Mouse (Mus musculus) myocyte (in vitro differentiated cells): Measurements from ENCODE around the gene Cetn4. TPM values are rescaled to one million over a fixed set of nuclear protein-coding genes. Genes with fewer than 3 reads are reported as not detected.

ENCODE experiments used
- H3K27me3 ChIP-seq: one replicate; pipeline ENCODE4 v1.6.1; 2011; ENCODE audit not compliant: control insufficient read depth, insufficient read depth, insufficient read length
- H3K36me3 ChIP-seq: one replicate; pipeline ENCODE4 v1.6.1; 2011; ENCODE audit not compliant: control insufficient read depth, insufficient read depth
- H3K4me2 ChIP-seq: one replicate; pipeline ENCODE4 v1.6.1; 2011; ENCODE audit warnings: low read depth, control low read depth
- H3K4me3 ChIP-seq: one replicate; pipeline ENCODE4 v1.5.1; 2011; ENCODE audit warnings: mild to moderate bottlenecking, control low read depth, moderate library complexity
- H3K79me2 ChIP-seq: one replicate; pipeline ENCODE4 v1.6.1; 2011; ENCODE audit not compliant: control insufficient read depth, insufficient read depth
- H3ac ChIP-seq: one replicate; pipeline ENCODE4 v1.6.1; 2011; ENCODE audit not compliant: control insufficient read depth, insufficient read length
- CEBPB ChIP-seq: IDR thresholded peaks from 2 replicates; pipeline ENCODE4 v1.6.1; 2011; ENCODE audit warnings: mild to moderate bottlenecking, moderate library complexity; ENCODE audit not compliant: poor library complexity, insufficient read depth, severe bottlenecking
- E2F4 ChIP-seq: IDR thresholded peaks from one replicate; pipeline ENCODE4 v1.6.1; 2011; ENCODE audit warnings: mild to moderate bottlenecking, control low read depth, moderate library complexity; ENCODE audit not compliant: insufficient read depth
- MAX ChIP-seq: IDR thresholded peaks from one replicate; pipeline ENCODE4 v1.6.1; 2011; ENCODE audit warnings: low read depth, mild to moderate bottlenecking, control low read depth
- MYOD1 ChIP-seq, 3 experiments: IDR thresholded peaks; one replicate each; pipeline ENCODE4 v1.6.1; 2011; ENCODE audit warnings: control low read depth in 2 of 3, low read depth in 2 of 3, mild to moderate bottlenecking in 2 of 3, moderate library complexity in 1 of 3; ENCODE audit not compliant: insufficient read length in 2 of 3, control insufficient read depth in 1 of 3
- MYOG ChIP-seq, 3 experiments: IDR thresholded peaks; one replicate each; pipeline ENCODE4 v1.6.1; 2011; ENCODE audit warnings: control low read depth in 2 of 3, low read depth in 2 of 3, mild to moderate bottlenecking in 2 of 3; ENCODE audit not compliant: insufficient read length in 2 of 3, control insufficient read depth in 1 of 3, insufficient read depth in 1 of 3
- POLR2A ChIP-seq: IDR thresholded peaks from one replicate; pipeline ENCODE4 v1.6.1; 2011; ENCODE audit warnings: low read depth, mild to moderate bottlenecking, control low read depth, moderate library complexity; ENCODE audit not compliant: insufficient read length
- POLR2AphosphoS2 ChIP-seq: IDR thresholded peaks from one replicate; pipeline ENCODE4 v1.6.1; 2011; ENCODE audit warnings: low read depth, control low read depth; ENCODE audit not compliant: insufficient read length
- REST ChIP-seq: IDR thresholded peaks from one replicate; pipeline ENCODE4 v1.6.1; 2011; ENCODE audit warnings: mild to moderate bottlenecking, control low read depth, moderate library complexity; ENCODE audit not compliant: insufficient read depth, insufficient read length
- SRF ChIP-seq: IDR thresholded peaks from one replicate; pipeline ENCODE4 v1.6.1; 2011; ENCODE audit warnings: low read depth; ENCODE audit not compliant: control insufficient read depth, insufficient read length
- TCF12 ChIP-seq: IDR thresholded peaks from one replicate; pipeline ENCODE4 v1.6.1; 2011; ENCODE audit warnings: mild to moderate bottlenecking, control low read depth; ENCODE audit not compliant: poor library complexity, insufficient read depth, severe bottlenecking
- TCF3 ChIP-seq: IDR thresholded peaks from one replicate; pipeline ENCODE4 v1.6.1; 2011; ENCODE audit warnings: low read depth, control low read depth; ENCODE audit not compliant: insufficient read length
- USF1 ChIP-seq: IDR thresholded peaks from one replicate; pipeline ENCODE4 v1.6.1; 2011; ENCODE audit warnings: low read depth, mild to moderate bottlenecking, control low read depth, moderate library complexity
- polyA plus RNA-seq: library from polyadenylated mRNA; unstranded; fragments of >200 nt; fragmentation: generic; extraction: Trizol; gene quantifications from one replicate; pipeline ENCODE4 v1.2.1, GENCODE M21; 2012; ENCODE audit warnings: missing spikeins

Gene Cetn4
- polyA plus RNA-seq, 1 experiment: 2.0 TPM

DNA sequence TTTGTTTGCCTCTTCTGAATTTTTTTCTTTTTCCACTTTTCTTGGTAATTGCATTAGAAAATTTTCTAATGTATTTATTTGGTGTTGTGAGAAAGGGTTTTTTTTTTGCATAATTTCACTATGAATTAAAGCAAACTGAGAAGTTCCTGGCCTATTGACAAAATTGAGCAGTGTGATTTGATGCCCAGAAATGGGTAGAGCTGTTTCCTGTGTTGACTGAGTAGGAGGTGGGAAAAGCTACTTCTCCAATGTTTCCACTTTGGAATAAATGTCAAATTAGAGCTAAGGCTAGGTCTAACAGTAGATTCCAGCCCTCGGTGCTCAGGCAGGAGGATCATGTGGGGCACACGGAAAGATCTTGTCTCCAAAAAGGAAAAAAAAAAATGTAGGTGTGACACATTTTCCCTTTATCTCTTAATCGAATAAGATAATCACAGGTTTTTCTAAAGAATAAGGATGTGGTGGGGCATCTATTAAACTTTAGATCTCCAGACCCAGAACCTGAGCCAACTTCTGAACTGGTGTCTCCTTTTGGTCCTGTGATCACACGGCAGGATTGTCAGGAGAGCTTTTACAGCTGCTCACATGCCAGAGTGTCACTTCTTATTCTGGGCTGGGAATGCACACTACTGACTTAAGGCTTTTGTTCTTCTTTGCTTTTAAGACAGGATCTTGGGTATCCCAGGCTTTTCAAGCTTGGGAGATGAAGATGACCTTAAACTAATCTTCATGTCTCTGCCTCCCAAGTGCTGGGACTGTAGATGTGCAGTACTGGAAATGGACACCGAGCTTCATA, 13.0 kb upstream of the Cetn4 start:
- no peak overlapping the region for H3K4me2 ChIP-seq
- H3K4me3 ChIP-seq: no peak overlapping the region
- H3K27me3 ChIP-seq: no peaks in the 10 kb centered on the region
- no peak for TF ChIP-seq CEBPB
- no peak for TF ChIP-seq TCF3
- TF ChIP-seq POLR2AphosphoS2: no peak
- TF ChIP-seq MYOG (IDR thresholded peaks at IDR 0.05; ENCODE audit: control insufficient read depth in 1 of 3, insufficient read depth in 1 of 3, insufficient read length in 2 of 3, low read depth in 2 of 3): no peak
- no peak for TF ChIP-seq USF1
- no peak for TF ChIP-seq SRF
- TF ChIP-seq REST: no peak
- TF ChIP-seq POLR2A: no peak
- TF ChIP-seq MYOD1 (IDR thresholded peaks at IDR 0.05; ENCODE audit: control insufficient read depth in 1 of 3, insufficient read length in 2 of 3, low read depth in 2 of 3): no peak
- no peak for TF ChIP-seq E2F4
- no peak for TF ChIP-seq MAX
- TF ChIP-seq TCF12: no peak
- H3K36me3 ChIP-seq: peaks cover 9% of the 10 kb centered on the region
- no peak overlapping the region for H3ac ChIP-seq
- no peaks in the 10 kb centered on the region for H3K79me2 ChIP-seq

DNA sequence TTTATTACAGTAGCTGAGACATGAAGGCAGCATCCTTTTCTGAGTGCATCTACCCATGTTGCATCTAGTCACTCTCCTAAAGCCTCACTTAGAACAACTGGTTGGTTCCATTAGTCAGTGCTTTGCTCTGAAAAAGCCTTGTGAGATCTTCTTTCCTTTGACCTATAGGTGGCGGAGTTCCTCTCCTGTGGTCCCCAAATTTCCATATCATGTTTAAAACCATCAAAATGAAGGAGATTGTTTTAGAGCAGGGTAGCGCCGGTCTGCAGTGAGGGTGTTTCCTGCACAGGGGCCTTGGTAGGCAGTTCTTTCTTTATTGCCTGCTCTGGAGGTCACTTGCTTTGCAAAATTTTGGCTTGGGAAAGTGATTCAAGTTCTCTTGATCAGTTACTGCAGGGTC, 11.8 kb upstream of the Cetn4 start:
- Histone ChIP-seq H3K4me2 (no peak overlapping the region), H3K27me3 (no peaks in the 10 kb centered on the region), H3K36me3 (peaks cover 9% of the 10 kb centered on the region), H3ac (no peak overlapping the region), H3K79me2 (no peaks in the 10 kb centered on the region), H3K4me3 (no peak overlapping the region)
- TF ChIP-seq MYOD1 (IDR thresholded peaks at IDR 0.05; ENCODE audit: control insufficient read depth in 1 of 3, insufficient read length in 2 of 3, low read depth in 2 of 3) (no peak), CEBPB (no peak), TCF12 (no peak), POLR2AphosphoS2 (no peak), MYOG (IDR thresholded peaks at IDR 0.05; ENCODE audit: control insufficient read depth in 1 of 3, insufficient read depth in 1 of 3, insufficient read length in 2 of 3, low read depth in 2 of 3) (no peak), MAX (no peak), POLR2A (no peak), USF1 (no peak), REST (no peak), E2F4 (no peak), TCF3 (no peak), SRF (no peak)

DNA sequence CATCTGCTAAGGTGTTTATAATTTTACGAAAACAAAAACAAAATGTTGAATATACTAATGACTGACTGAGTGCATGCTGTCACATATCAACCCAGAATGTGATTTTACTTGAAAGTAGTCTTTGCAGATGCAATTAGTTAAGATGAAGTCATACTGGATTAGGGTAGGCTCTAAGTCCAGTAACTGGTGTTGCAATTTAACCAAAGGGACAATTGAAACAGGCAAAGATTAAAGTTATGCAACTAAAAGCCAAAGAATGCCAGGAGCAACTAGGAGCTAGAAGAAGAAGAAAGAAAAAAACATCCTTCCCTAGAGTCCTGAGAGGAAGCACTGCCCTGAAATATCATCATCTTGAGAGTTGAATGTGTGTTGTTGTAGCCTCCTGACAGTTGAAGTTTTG, 3.7 kb upstream of the Cetn4 start:
- Histone ChIP-seq H3K4me2 (no peak overlapping the region), H3K27me3 (no peaks in the 10 kb centered on the region), H3K36me3 (peaks cover 6% of the 10 kb centered on the region), H3K4me3 (no peak overlapping the region), H3ac (no peak overlapping the region), H3K79me2 (no peaks in the 10 kb centered on the region)
- no peak for TF ChIP-seq POLR2AphosphoS2
- TF ChIP-seq TCF12: no peak
- no peak for TF ChIP-seq SRF
- TF ChIP-seq REST: no peak
- TF ChIP-seq CEBPB: no peak
- TF ChIP-seq USF1: no peak
- TF ChIP-seq MYOD1 (IDR thresholded peaks at IDR 0.05; ENCODE audit: control insufficient read depth in 1 of 3, insufficient read length in 2 of 3, low read depth in 2 of 3): no peak
- TF ChIP-seq MAX: no peak
- TF ChIP-seq TCF3: no peak
- TF ChIP-seq E2F4: no peak
- TF ChIP-seq MYOG (IDR thresholded peaks at IDR 0.05; ENCODE audit: control insufficient read depth in 1 of 3, insufficient read depth in 1 of 3, insufficient read length in 2 of 3, low read depth in 2 of 3): no peak
- TF ChIP-seq POLR2A: no peak

DNA sequence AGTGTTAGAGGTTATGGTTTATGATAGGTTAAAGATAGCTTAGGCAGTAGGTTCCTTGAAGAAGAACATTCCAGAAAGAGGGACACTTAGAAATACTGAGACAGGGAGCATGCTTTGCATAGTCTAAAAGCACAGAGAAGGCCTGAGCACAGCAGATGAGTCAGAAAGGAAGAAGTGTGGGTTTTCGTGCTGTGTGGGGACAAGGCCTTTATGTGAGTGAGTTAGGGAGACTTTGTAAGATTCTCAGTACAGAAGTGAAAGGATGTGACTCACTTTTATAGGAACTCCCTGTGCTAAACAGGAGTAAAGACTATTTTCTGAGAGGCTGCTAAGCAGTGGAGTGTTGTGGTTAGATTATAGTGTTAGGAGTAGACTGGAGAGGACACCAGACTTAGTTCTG, 863 bp upstream of the Cetn4 start:
- Histone ChIP-seq H3K27me3 (no peaks in the 10 kb centered on the region), H3ac (no peak overlapping the region), H3K79me2 (no peaks in the 10 kb centered on the region), H3K36me3 (no peaks in the 10 kb centered on the region), H3K4me3 (peak overlapping the region; percentile 54), H3K4me2 (peak overlapping the region; percentile 74)
- peak; percentile 21 for TF ChIP-seq MAX
- TF ChIP-seq SRF: no peak
- no peak for TF ChIP-seq POLR2A

DNA sequence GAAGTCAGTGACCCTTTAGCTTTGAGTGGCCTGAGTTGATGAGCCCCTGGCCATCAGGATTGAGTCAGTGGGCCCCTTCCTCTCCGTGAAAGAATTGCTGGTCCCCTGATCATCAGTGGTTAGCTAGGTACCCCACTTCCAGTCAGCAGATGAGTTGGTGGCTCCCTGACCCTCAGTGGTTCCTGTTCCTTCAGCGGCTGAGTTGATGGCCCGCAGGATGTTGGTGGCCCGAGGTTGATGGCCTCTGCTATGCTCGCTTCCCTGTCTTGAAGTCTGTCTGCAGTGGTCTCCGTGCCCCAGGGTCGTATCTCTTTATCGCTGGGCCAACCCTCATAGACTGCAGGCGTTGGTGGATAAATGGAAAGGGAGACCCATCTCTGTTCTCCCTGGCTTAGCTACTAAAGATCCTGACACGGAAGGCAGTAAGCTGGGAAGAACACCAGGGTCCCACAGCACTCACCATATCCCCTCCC, 575 bp downstream of the Cetn4 start:
- TF ChIP-seq POLR2AphosphoS2 (no peak), USF1 (no peak), CEBPB (no peak), POLR2A (no peak), MYOD1 (IDR thresholded peaks at IDR 0.05; ENCODE audit: control insufficient read depth in 1 of 3, insufficient read length in 2 of 3, low read depth in 2 of 3) (no peak), REST (no peak), SRF (no peak), MYOG (IDR thresholded peaks at IDR 0.05; ENCODE audit: control insufficient read depth in 1 of 3, insufficient read depth in 1 of 3, insufficient read length in 2 of 3, low read depth in 2 of 3) (no peak), MAX (no peak), TCF12 (no peak), E2F4 (no peak), TCF3 (no peak)
- Histone ChIP-seq H3K36me3 (no peaks in the 10 kb centered on the region), H3K4me2 (peak overlapping the region; percentile 79)

More for the DNA sequence above, 575 bp downstream of the Cetn4 start:
- Histone ChIP-seq H3ac (peak overlapping the region; percentile 5), H3K79me2 (no peaks in the 10 kb centered on the region), H3K4me3 (peak overlapping the region; percentile 54), H3K27me3 (no peaks in the 10 kb centered on the region)
